Mouse (Mus musculus) neural tube, embryonic 15.5 days (tissue): ENCODE results near the gene Fam208a. TPM values are rescaled to one million over a fixed set of nuclear protein-coding genes. Genes with fewer than 3 reads are reported as not detected.

ENCODE experiments used
- ATAC-seq: fragments of 200-750 bp; cut with Nextera tagmentation; 2 replicates; pipeline ENCODE4 v1.8.0; 2017; ENCODE audit warnings: mild to moderate bottlenecking, moderate TSS enrichment, moderate library complexity; ENCODE audit not compliant: low FRiP score
- H3K27ac ChIP-seq: fragments of 300-500 bp; sonication (generic); replicated peaks from 2 replicates; pipeline ENCODE4 v1.5.1; 2015; ENCODE audit warnings: mild to moderate bottlenecking, inconsistent platforms
- H3K27me3 ChIP-seq: fragments of 300-500 bp; sonication (generic); replicated peaks from 2 replicates; pipeline ENCODE4 v1.6.1; 2015; ENCODE audit warnings: inconsistent platforms
- H3K36me3 ChIP-seq: fragments of 300-500 bp; sonication (generic); 2 replicates; pipeline ENCODE4 v1.6.1; 2015; ENCODE audit warnings: inconsistent platforms
- H3K4me1 ChIP-seq: fragments of 300-500 bp; sonication (generic); 2 replicates; pipeline ENCODE4 v1.6.1; 2015; ENCODE audit warnings: inconsistent platforms
- H3K4me2 ChIP-seq: fragments of 300-500 bp; sonication (generic); 2 replicates; pipeline ENCODE4 v1.6.1; 2015; ENCODE audit warnings: inconsistent platforms, mild to moderate bottlenecking, moderate library complexity
- H3K4me3 ChIP-seq: fragments of 300-500 bp; sonication (generic); replicated peaks from 2 replicates; pipeline ENCODE4 v1.5.1; 2015; ENCODE audit warnings: mild to moderate bottlenecking, inconsistent platforms
- H3K9ac ChIP-seq: fragments of 300-500 bp; sonication (generic); replicated peaks from 2 replicates; pipeline ENCODE4 v1.6.1; 2015; ENCODE audit warnings: mild to moderate bottlenecking, inconsistent platforms
- H3K9me3 ChIP-seq: fragments of 300-500 bp; sonication (generic); replicated peaks from 2 replicates; pipeline ENCODE4 v1.6.1; 2016; ENCODE audit warnings: inconsistent platforms
- WGBS: fragments of 180-500 bp; shearing (Covaris S2); methylation state at CpG from one replicate; pipeline ENCODE4 v1.1.7; 2015; ENCODE audit warnings: mixed read lengths; 5-methylcytosine and 5-hydroxymethylcytosine counted together
- polyA plus RNA-seq: library from polyadenylated mRNA; unstranded; fragments of >200 nt; fragmentation: Nextera tagmentation; extraction: Ambion mirVana; gene quantifications from 2 replicates; pipeline ENCODE4 v1.2.1, GENCODE M21; 2015

The Fam208a gene
- polyA plus RNA-seq, 1 experiment from 2014 or later, result 15.9 TPM

DNA sequence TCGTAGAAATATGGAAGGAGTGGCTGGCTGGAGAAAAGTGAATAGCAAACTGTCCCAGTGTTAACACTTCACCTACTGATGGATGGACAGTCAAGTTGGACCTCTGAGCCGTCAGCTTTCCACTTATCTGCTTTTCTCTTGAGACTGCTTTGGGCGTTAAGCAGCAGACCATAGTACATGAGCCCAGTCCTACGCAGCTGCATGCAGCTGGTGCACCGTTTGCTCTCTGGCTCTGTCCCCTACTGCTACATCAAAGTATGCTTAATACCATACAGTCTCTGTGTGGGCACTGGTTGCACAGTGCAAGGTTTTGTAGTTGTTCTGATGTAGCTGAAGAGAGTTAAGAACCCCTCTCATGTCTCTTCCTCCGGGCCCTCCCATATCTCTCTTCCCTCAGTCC is 28.1 kb upstream of the Fam208a start:
- 94% methylated on average over 6 of the region's 6 CpGs for WGBS
- no peaks in the 10 kb centered on the region for H3K9me3 ChIP-seq
- peaks cover 8% of the 10 kb centered on the region for H3K36me3 ChIP-seq
- H3K4me1 ChIP-seq, result no peaks in the 10 kb centered on the region
- no peak overlapping the region for H3K4me2 ChIP-seq
- no peak overlapping the region for H3K4me3 ChIP-seq
- H3K9ac ChIP-seq, result no peak overlapping the region
- no peak for ATAC-seq
- no peaks in the 10 kb centered on the region for H3K27me3 ChIP-seq
- H3K27ac ChIP-seq, result no peak overlapping the region

DNA sequence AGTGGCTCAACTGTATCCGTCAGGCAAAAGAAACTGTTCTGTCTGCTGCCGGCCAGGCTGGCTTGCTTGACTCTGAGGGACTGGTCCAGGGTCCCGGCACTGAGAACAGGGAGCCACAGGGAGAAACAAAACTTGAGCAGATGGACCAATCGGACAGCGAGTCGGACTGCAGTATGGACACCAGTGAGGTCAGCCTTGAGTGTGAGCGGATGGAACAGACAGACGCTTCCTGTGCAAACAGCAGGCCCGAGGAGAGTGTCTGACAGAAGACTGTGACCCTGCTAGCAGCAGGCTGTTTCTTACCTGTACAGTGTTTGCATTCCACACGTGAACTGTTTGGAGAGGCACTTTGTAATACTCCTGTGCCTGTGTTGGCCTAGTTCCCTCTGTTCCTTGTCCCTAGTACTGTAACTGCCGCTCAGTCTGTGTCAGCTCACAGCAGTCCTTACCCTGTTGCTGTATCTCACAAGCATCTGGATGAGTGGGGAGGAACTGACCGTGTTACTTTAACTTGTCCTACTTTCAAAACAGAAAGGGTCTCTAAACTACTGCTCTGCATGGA is 26.8 kb upstream of the Fam208a start:
- H3K36me3 ChIP-seq, result peaks cover 8% of the 10 kb centered on the region
- no peak for ATAC-seq
- WGBS, result 87% methylated on average over 12 of the region's 12 CpGs
- H3K4me1 ChIP-seq, result no peaks in the 10 kb centered on the region
- no peak overlapping the region for H3K4me2 ChIP-seq
- no peaks in the 10 kb centered on the region for H3K27me3 ChIP-seq
- no peak overlapping the region for H3K9ac ChIP-seq
- no peak overlapping the region for H3K4me3 ChIP-seq
- H3K9me3 ChIP-seq, result no peaks in the 10 kb centered on the region
- H3K27ac ChIP-seq, result no peak overlapping the region

DNA sequence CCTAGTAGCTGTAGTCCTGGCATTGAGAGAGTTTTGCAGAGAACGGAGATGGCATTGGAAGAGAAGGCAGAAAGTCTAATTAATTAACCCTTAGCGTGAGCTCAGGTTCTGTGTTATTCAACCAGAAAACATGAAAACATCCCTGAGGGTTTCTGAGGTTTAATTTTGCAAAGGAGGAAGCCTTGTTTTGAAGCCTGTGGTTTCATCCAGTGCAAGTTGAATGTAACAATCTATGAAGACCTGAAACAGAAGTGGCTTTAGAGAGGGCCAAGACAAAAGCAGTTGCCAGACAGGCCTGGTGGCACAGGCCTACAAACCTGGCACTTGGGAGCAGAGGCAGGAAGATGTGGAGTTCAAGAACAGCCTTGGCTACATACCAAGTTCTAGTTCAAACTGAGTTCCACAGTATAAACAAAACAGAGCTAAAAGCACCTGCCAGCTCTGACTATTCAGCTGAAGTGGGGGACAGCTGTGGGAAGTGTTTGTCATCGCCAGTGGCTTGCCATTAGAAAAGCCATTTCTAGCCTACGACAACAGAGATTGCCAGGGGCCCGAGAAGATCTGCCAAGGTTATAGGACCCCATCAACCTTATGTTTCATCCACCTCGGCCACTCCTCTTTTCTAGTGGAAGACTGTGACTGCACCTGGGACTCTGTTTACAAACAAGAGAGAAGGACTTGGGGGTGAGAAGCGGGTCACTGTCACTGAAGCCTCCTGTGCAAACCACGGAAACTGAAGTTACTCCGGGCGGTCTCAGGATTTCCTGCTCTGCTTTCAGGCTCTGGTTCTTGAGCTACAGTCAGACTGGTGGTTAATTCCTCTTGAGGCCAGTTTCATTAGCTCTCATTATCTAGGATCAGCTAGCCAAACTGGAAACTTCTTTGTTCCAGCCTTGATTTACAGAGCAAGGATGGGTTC is 26.0 kb upstream of the Fam208a start:
- H3K36me3 ChIP-seq, result peaks cover 8% of the 10 kb centered on the region
- 81% methylated on average over 10 of the region's 10 CpGs for WGBS
- H3K4me1 ChIP-seq, result no peaks in the 10 kb centered on the region
- no peak overlapping the region for H3K4me2 ChIP-seq
- no peak for ATAC-seq
- H3K9ac ChIP-seq, result no peak overlapping the region
- no peaks in the 10 kb centered on the region for H3K27me3 ChIP-seq
- H3K27ac ChIP-seq, result no peak overlapping the region
- H3K4me3 ChIP-seq, result no peak overlapping the region
- H3K9me3 ChIP-seq, result no peaks in the 10 kb centered on the region

DNA sequence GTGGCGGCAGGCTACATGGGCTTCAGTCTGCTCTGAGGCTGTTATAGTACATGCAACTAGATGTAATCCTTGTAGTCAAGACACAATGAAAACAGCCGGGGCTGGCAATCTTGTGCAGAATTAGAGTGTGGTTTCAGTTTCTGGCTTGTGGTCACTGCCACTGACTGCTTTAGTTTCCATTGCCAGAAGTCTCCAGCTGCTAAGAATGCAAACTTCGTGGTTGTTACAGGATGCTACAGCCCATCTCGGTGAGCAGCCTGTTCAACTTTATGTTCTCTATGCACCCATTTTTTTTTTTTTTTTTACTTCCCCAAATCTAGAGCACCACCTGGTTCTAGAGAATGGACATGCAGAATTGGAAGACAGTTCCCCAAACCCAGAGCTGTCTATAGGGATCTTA is 23.2 kb upstream of the Fam208a start:
- Histone ChIP-seq H3K36me3 (peaks cover 8% of the 10 kb centered on the region), H3K27me3 (no peaks in the 10 kb centered on the region), H3K4me1 (no peaks in the 10 kb centered on the region), H3K9ac (no peak overlapping the region), H3K4me3 (no peak overlapping the region), H3K4me2 (no peak overlapping the region), H3K27ac (no peak overlapping the region), H3K9me3 (no peaks in the 10 kb centered on the region)
- WGBS, result 92% methylated on average over 4 of the region's 4 CpGs
- no peak for ATAC-seq

DNA sequence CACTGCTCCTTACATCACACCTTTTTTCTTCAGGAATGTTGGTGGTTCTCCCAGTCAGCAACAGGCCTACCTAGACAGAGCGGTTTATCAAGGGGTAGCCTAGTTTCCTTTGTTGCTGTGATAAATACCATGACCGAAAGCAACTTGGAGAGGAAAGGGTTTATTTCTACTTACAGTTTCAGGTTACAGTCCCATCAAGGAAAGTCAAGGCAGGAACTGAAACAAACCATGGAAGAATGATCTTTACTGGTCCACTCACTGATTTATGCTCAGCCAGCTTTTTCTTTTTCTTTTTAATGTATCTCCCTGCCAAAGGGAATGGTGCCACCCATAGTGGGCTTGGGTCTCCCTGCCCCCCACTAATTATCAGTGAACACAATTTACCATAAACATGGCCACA is 22.7 kb upstream of the Fam208a start:
- H3K27me3 ChIP-seq, result no peaks in the 10 kb centered on the region
- no peak overlapping the region for H3K27ac ChIP-seq
- no peak overlapping the region for H3K9ac ChIP-seq
- no peaks in the 10 kb centered on the region for H3K9me3 ChIP-seq
- H3K4me1 ChIP-seq, result no peaks in the 10 kb centered on the region
- 98% methylated on average over 2 of the region's 2 CpGs for WGBS
- no peak overlapping the region for H3K4me2 ChIP-seq
- peaks cover 8% of the 10 kb centered on the region for H3K36me3 ChIP-seq
- H3K4me3 ChIP-seq, result no peak overlapping the region
- no peak for ATAC-seq

DNA sequence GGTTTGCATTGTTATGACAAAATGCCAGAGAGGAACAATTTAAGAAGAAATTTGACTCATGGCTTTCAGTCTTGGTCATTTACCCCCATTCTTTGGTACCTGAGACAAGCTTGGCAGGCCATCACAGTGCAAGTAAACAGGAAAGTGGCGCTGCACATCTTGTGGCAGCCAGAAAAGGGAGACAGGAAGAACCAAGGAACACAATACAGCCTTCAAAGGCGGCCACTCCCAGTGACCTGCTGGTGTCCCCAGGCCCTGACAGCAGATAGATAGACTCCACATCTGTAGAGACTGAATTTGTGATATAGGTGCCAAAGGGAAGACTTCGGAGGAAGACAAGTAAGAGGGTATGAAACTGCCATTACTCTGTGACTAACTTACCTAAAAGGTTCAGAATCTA is 20.4 kb upstream of the Fam208a start:
- Histone ChIP-seq H3K4me1 (no peaks in the 10 kb centered on the region), H3K36me3 (peaks cover 8% of the 10 kb centered on the region), H3K9me3 (no peaks in the 10 kb centered on the region), H3K4me2 (no peak overlapping the region), H3K27me3 (no peaks in the 10 kb centered on the region), H3K9ac (no peak overlapping the region), H3K27ac (no peak overlapping the region), H3K4me3 (no peak overlapping the region)
- no peak for ATAC-seq
- WGBS, result 90% methylated on average over 3 of the region's 3 CpGs

DNA sequence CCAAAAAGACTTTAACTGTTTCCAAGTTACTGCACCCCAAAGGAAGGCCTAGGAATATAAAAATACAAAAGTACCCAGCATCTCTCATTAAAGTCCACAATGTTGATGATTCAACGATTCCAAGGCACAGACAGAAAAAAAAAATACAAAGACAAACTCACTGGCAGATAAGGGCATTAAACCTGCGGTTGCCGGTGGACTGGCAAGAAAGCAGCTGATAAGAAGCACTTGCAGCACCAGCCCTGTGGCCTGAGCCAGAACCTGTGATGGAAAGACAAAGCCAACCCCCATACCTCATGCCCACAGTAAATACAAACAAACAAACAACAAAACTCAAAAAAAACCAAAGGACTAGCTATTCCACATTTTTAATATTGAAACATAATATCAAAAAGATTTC is 19.0 kb upstream of the Fam208a start:
- no peaks in the 10 kb centered on the region for H3K9me3 ChIP-seq
- ATAC-seq, result no peak
- no peak overlapping the region for H3K4me3 ChIP-seq

DNA sequence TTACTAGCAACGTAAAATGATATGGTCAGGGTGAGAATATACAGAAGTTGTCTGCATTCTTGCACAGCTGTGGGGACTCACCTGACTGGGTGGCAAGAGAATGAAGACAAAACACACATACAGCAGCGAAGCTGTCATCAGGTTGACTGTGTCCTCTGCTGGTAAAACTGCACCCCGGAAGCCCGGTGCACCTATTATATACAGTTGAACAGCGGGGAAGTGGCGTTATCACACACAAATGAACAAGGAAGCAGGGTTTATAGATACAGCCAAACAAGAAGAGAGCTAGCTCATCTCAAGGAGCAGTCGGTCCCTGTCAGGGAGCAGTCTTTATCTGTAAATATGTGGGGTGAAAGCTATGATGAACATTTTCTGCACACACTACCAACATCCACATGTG is 17.1 kb upstream of the Fam208a start:
- no peaks in the 10 kb centered on the region for H3K27me3 ChIP-seq
- 88% methylated on average over 7 of the region's 7 CpGs for WGBS
- H3K9ac ChIP-seq, result no peak overlapping the region
- no peaks in the 10 kb centered on the region for H3K9me3 ChIP-seq
- H3K27ac ChIP-seq, result no peak overlapping the region
- no peaks in the 10 kb centered on the region for H3K36me3 ChIP-seq
- H3K4me3 ChIP-seq, result no peak overlapping the region
- H3K4me2 ChIP-seq, result no peak overlapping the region
- H3K4me1 ChIP-seq, result no peaks in the 10 kb centered on the region
- no peak for ATAC-seq

More for the DNA sequence above, 19.0 kb upstream of the Fam208a start:
- Histone ChIP-seq H3K27me3 (no peaks in the 10 kb centered on the region), H3K4me2 (no peak overlapping the region), H3K9ac (no peak overlapping the region), H3K27ac (no peak overlapping the region), H3K4me1 (no peaks in the 10 kb centered on the region), H3K36me3 (no peaks in the 10 kb centered on the region)
- WGBS, result 94% methylated on average over 3 of the region's 3 CpGs

DNA sequence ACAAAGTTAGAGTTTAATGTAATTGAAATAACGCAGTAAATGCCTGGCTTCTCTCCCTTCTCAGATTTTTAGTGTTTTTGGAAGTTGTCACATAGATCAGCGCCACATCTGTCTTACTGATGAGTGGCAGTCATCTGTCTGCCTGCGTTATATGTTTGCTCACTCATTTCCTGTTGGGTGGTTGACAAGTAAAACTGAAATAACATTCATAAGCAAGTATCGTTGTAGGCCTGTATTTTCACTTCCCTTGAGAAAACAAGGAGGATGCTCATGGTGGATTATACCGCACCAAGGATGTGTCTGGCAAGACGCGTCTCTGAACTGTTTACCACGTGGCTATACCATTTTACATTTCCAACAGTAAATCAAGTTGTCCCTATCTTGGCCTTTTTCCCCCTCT is 15.9 kb upstream of the Fam208a start:
- Histone ChIP-seq H3K27me3 (no peaks in the 10 kb centered on the region), H3K4me2 (no peak overlapping the region), H3K27ac (no peak overlapping the region), H3K9ac (no peak overlapping the region), H3K9me3 (no peaks in the 10 kb centered on the region), H3K36me3 (no peaks in the 10 kb centered on the region), H3K4me1 (no peaks in the 10 kb centered on the region), H3K4me3 (no peak overlapping the region)
- WGBS, result 85% methylated on average over 8 of the region's 8 CpGs
- no peak for ATAC-seq

DNA sequence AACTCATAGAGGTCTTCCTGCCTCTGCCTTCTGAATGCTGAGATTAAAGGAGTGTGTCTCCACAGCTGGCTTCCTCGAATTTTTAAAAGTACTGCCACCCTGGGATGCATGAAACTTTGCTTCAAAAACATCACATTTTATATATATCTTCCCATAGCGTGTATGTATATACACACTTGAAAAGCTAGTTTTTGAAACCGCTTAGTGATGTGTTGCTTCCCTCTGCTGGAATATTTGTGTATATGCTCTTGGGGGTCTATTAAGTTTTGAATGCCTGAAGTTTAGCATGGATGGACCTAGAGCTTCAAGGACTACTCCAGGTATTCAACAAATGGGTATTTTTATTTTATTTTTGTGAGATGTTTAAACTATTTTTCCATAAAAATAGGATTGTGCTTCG is 14.7 kb upstream of the Fam208a start:
- Histone ChIP-seq H3K4me2 (no peak overlapping the region), H3K27ac (no peak overlapping the region), H3K27me3 (no peaks in the 10 kb centered on the region), H3K4me3 (no peak overlapping the region), H3K4me1 (no peaks in the 10 kb centered on the region), H3K36me3 (no peaks in the 10 kb centered on the region), H3K9me3 (no peaks in the 10 kb centered on the region), H3K9ac (no peak overlapping the region)
- no peak for ATAC-seq
- WGBS, result 54% methylated on average over 4 of the region's 4 CpGs

DNA sequence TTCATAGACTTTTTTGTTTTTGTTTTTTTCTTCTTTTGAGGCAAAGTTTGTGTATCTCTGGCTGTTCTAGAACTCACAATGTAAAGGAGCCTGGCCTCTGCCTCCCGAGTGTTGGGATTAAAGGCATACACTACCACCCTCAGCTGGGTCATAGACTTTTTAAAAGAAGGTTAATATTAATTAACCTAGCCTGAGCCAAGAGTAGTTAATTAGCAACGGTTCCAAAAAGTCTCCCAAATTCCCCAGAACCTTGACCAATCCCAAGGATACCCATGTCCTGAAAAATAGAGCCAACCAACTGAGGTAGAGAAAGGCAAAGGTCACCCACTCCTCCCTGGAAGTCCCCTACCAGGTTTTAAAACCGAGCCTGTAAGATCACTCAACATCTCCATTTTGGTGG is 7.8 kb upstream of the Fam208a start:
- Histone ChIP-seq H3K4me2 (no peak overlapping the region), H3K4me3 (no peak overlapping the region), H3K36me3 (no peaks in the 10 kb centered on the region), H3K9ac (no peak overlapping the region), H3K9me3 (no peaks in the 10 kb centered on the region), H3K27ac (no peak overlapping the region), H3K4me1 (no peaks in the 10 kb centered on the region), H3K27me3 (no peaks in the 10 kb centered on the region)
- WGBS, result 74% methylated on average over 3 of the region's 3 CpGs
- ATAC-seq, result no peak

DNA sequence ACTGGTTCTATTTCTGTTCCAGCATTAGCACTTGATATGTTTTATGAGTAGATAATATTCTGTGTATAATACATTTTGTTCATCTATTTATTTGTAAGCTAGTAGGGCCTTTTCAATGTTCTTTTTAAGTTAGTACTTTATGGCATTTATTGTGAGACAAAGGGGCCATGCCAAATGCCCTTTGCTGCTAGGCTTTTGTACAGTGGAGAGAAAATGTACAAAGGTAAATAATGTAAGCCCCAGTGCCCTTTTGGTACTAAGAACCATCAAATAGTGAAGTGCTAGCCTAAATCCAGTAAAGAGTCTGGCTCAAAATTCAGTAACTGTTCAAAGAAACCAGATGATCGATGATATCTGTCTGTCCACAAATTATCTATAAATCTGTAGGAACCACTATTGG is 6.3 kb upstream of the Fam208a start:
- 95% methylated on average over 1 of the region's 1 CpGs for whole genome bisulfite sequencing
- Histone ChIP-seq H3K9me3 (no peaks in the 10 kb centered on the region), H3K4me1 (no peaks in the 10 kb centered on the region), H3K27me3 (no peaks in the 10 kb centered on the region), H3K36me3 (no peaks in the 10 kb centered on the region), H3K9ac (no peak overlapping the region), H3K27ac (no peak overlapping the region), H3K4me3 (no peak overlapping the region), H3K4me2 (no peak overlapping the region)
- ATAC-seq, result no peak
